Mouse (Mus musculus) stomach, postnatal 0 days (tissue): ENCODE measurements around the gene Rin1.

Experiments
- CTCF ChIP-seq: IDR thresholded peaks from 2 replicates; pipeline ENCODE4 v1.5.1; 2016; ENCODE audit warnings: antibody characterized with exemption, low read depth, mild to moderate bottlenecking, moderate library complexity
- EP300 ChIP-seq: optimal IDR thresholded peaks from 2 replicates; pipeline ENCODE3; 2016; ENCODE audit warnings: antibody characterized with exemption

DNA sequence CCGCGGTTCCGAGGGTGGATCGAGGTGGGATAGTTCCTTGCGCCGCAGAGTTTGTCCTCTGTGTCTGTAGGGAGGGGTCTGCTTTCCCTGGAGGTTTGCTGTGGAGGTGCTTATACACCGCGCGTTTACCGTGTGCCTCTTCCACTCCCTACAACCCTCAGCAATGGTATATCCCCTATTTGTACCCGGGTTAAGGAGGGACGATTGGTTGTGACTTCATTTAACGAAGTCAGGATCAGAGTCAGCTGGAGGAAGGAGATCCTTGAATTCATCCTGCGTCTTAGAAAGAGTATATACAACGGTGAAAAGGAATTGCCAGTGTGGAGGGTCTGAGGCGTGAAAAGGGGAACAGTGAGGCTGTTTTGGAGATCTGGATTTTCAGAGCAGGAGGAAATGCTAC lies 8.7 kb upstream of the Rin1 start:
- TF ChIP-seq CTCF (no peak), EP300 (no peak)
